Mouse (Mus musculus) midbrain, embryonic 13.5 days (tissue): ENCODE measurements around the gene Tars2. TPM values are rescaled to one million over a fixed set of nuclear protein-coding genes. Genes with fewer than 3 reads are reported as not detected.
A peak's percentile ranks its signal among the peaks of the same experiment; 100 is the strongest.

ENCODE experiments used
- ATAC-seq: fragments of 200-750 bp; cut with Nextera tagmentation; 2 replicates; pipeline ENCODE4 v1.8.0; 2017; ENCODE audit warnings: mild to moderate bottlenecking, moderate TSS enrichment, moderate library complexity
- H3K27ac ChIP-seq: fragments of 300-500 bp; sonication (generic); 2 replicates; pipeline ENCODE4 v1.5.1; 2015; ENCODE audit warnings: inconsistent platforms, mild to moderate bottlenecking, moderate library complexity
- H3K27me3 ChIP-seq: fragments of 300-500 bp; sonication (generic); 2 replicates; pipeline ENCODE4 v1.6.1; 2015; ENCODE audit warnings: mild to moderate bottlenecking, inconsistent platforms
- H3K36me3 ChIP-seq: fragments of 300-500 bp; sonication (generic); 2 replicates; pipeline ENCODE4 v1.6.1; 2015; ENCODE audit warnings: mild to moderate bottlenecking, inconsistent platforms
- H3K4me1 ChIP-seq: fragments of 300-500 bp; sonication (generic); replicated peaks from 2 replicates; pipeline ENCODE4 v1.6.1; 2015; ENCODE audit warnings: inconsistent platforms
- H3K4me2 ChIP-seq: fragments of 300-500 bp; sonication (generic); replicated peaks from 2 replicates; pipeline ENCODE4 v1.6.1; 2015; ENCODE audit warnings: moderate library complexity, mild to moderate bottlenecking, inconsistent platforms
- H3K4me3 ChIP-seq: fragments of 300-500 bp; sonication (generic); replicated peaks from 2 replicates; pipeline ENCODE4 v1.5.1; 2015; ENCODE audit warnings: mild to moderate bottlenecking, inconsistent platforms
- H3K9ac ChIP-seq: fragments of 300-500 bp; sonication (generic); replicated peaks from 2 replicates; pipeline ENCODE4 v1.6.1; 2015; ENCODE audit warnings: mild to moderate bottlenecking, inconsistent platforms
- H3K9me3 ChIP-seq: fragments of 300-500 bp; sonication (generic); 2 replicates; pipeline ENCODE4 v1.6.1; 2016; ENCODE audit warnings: mild to moderate bottlenecking, inconsistent platforms
- WGBS: fragments of 180-500 bp; shearing (Covaris S2); methylation state at CpG from one replicate; pipeline ENCODE4 v1.1.7; 2015; 5-methylcytosine and 5-hydroxymethylcytosine counted together
- polyA plus RNA-seq: library from polyadenylated mRNA; unstranded; fragments of >200 nt; fragmentation: Nextera tagmentation; extraction: Ambion mirVana; gene quantifications from 2 replicates; pipeline ENCODE4 v1.2.1, GENCODE M21; 2015

Gene Tars2
- polyA plus RNA-seq, 1 experiment from 2014 or later: 45.5 TPM

GRCm38 (mm10) chr3:95707497-95707896, 52.5 kb downstream of the Tars2 start:
- H3K27ac ChIP-seq: no peak overlapping the region
- no peaks in the 10 kb centered on the region for H3K9me3 ChIP-seq
- H3K4me2 ChIP-seq: no peak overlapping the region
- no peaks in the 10 kb centered on the region for H3K4me1 ChIP-seq
- no peak for ATAC-seq
- H3K9ac ChIP-seq: no peak overlapping the region
- 93% methylated on average over 7 of the region's 7 CpGs for WGBS
- H3K36me3 ChIP-seq: no peaks in the 10 kb centered on the region
- H3K4me3 ChIP-seq: no peak overlapping the region
- H3K27me3 ChIP-seq: no peaks in the 10 kb centered on the region

- no peaks in the 10 kb centered on the region for H3K27me3 ChIP-seq
- H3K9me3 ChIP-seq: no peaks in the 10 kb centered on the region
- WGBS: 86% methylated on average over 4 of the region's 4 CpGs
- H3K9ac ChIP-seq: no peak overlapping the region
- H3K36me3 ChIP-seq: no peaks in the 10 kb centered on the region
- no peak for ATAC-seq
- no peak overlapping the region for H3K27ac ChIP-seq
- no peak overlapping the region for H3K4me3 ChIP-seq
- peaks cover 11% of the 10 kb centered on the region for H3K4me1 ChIP-seq
- no peak overlapping the region for H3K4me2 ChIP-seq
These were observed 53.7 kb downstream of the Tars2 start for GRCm38 (mm10) chr3:95706273-95706672.

- H3K9me3 ChIP-seq: no peaks in the 10 kb centered on the region
- WGBS: 85% methylated on average over 4 of the region's 4 CpGs
- no peak overlapping the region for H3K27ac ChIP-seq
- no peaks in the 10 kb centered on the region for H3K36me3 ChIP-seq
- no peaks in the 10 kb centered on the region for H3K27me3 ChIP-seq
- H3K4me3 ChIP-seq: no peak overlapping the region
- H3K4me1 ChIP-seq: peaks cover 18% of the 10 kb centered on the region
- ATAC-seq: no peak
- H3K4me2 ChIP-seq: no peak overlapping the region
- H3K9ac ChIP-seq: no peak overlapping the region
These were observed 55.4 kb downstream of the Tars2 start for GRCm38 (mm10) chr3:95704612-95705011.

- H3K27ac ChIP-seq: no peak overlapping the region
- no peak for ATAC-seq
- H3K27me3 ChIP-seq: no peaks in the 10 kb centered on the region
- H3K9ac ChIP-seq: no peak overlapping the region
- peaks cover 18% of the 10 kb centered on the region for H3K4me1 ChIP-seq
- no peaks in the 10 kb centered on the region for H3K36me3 ChIP-seq
- no peaks in the 10 kb centered on the region for H3K9me3 ChIP-seq
- WGBS: 98% methylated on average over 3 of the region's 3 CpGs
- H3K4me2 ChIP-seq: no peak overlapping the region
- H3K4me3 ChIP-seq: no peak overlapping the region
These were observed 56.7 kb downstream of the Tars2 start for GRCm38 (mm10) chr3:95703276-95703675.

- no peaks in the 10 kb centered on the region for H3K9me3 ChIP-seq
- peak overlapping the region; percentile 52 for H3K4me2 ChIP-seq
- WGBS: 5% methylated on average over 24 of the region's 24 CpGs
- H3K27me3 ChIP-seq: no peaks in the 10 kb centered on the region
- H3K4me1 ChIP-seq: peaks cover 18% of the 10 kb centered on the region
- peak overlapping the region; percentile 50 for H3K9ac ChIP-seq
- H3K27ac ChIP-seq: no peak overlapping the region
- H3K4me3 ChIP-seq: peak overlapping the region; percentile 22
- no peaks in the 10 kb centered on the region for H3K36me3 ChIP-seq
- ATAC-seq: peak; percentile 85
These were observed 58.0 kb downstream of the Tars2 start for GRCm38 (mm10) chr3:95701877-95702540.

- no peak overlapping the region for H3K27ac ChIP-seq
These were observed 58.9 kb downstream of the Tars2 start for GRCm38 (mm10) chr3:95701085-95701484.

GRCm38 (mm10) chr3:95700233-95700681, 59.7 kb downstream of the Tars2 start:
- Histone ChIP-seq H3K9me3 (no peaks in the 10 kb centered on the region), H3K9ac (no peak overlapping the region), H3K27ac (no peak overlapping the region), H3K4me1 (peaks cover 30% of the 10 kb centered on the region), H3K4me2 (no peak overlapping the region), H3K27me3 (no peaks in the 10 kb centered on the region), H3K4me3 (no peak overlapping the region), H3K36me3 (no peaks in the 10 kb centered on the region)
- 69% methylated on average over 6 of the region's 6 CpGs for WGBS
- no peak for ATAC-seq

More at GRCm38 (mm10) chr3:95701085-95701484, 58.9 kb downstream of the Tars2 start:
- Histone ChIP-seq H3K4me3 (no peak overlapping the region), H3K4me1 (peaks cover 24% of the 10 kb centered on the region), H3K9me3 (no peaks in the 10 kb centered on the region), H3K9ac (no peak overlapping the region), H3K4me2 (no peak overlapping the region), H3K36me3 (no peaks in the 10 kb centered on the region), H3K27me3 (no peaks in the 10 kb centered on the region)
- 69% methylated on average over 2 of the region's 2 CpGs for WGBS
- no peak for ATAC-seq

- WGBS: 95% methylated on average over 4 of the region's 4 CpGs
- ATAC-seq: no peak
- Histone ChIP-seq H3K4me2 (no peak overlapping the region), H3K27me3 (no peaks in the 10 kb centered on the region), H3K4me1 (peaks cover 30% of the 10 kb centered on the region), H3K9me3 (no peaks in the 10 kb centered on the region), H3K4me3 (no peak overlapping the region), H3K9ac (no peak overlapping the region), H3K36me3 (no peaks in the 10 kb centered on the region), H3K27ac (no peak overlapping the region)
These were observed 61.7 kb downstream of the Tars2 start for GRCm38 (mm10) chr3:95698286-95698685.

- no peak overlapping the region for H3K4me3 ChIP-seq
- 0 out of 2 replicates have a peak, but pooled peaks cover 1% of the 10 kb centered on the region for H3K9me3 ChIP-seq
- WGBS: 47% methylated on average over 7 of the region's 7 CpGs
- H3K9ac ChIP-seq: no peak overlapping the region
- no peak for ATAC-seq
- no peaks in the 10 kb centered on the region for H3K27me3 ChIP-seq
- no peak overlapping the region for H3K27ac ChIP-seq
- H3K4me2 ChIP-seq: no peak overlapping the region
- H3K36me3 ChIP-seq: no peaks in the 10 kb centered on the region
- H3K4me1 ChIP-seq: peaks cover 19% of the 10 kb centered on the region
These were observed 63.6 kb downstream of the Tars2 start for GRCm38 (mm10) chr3:95696360-95696759.

- no peak for ATAC-seq
- WGBS: 31% methylated on average over 3 of the region's 3 CpGs
These were observed 64.2 kb downstream of the Tars2 start for GRCm38 (mm10) chr3:95695796-95696195.

GRCm38 (mm10) chr3:95694808-95695703, 65.0 kb downstream of the Tars2 start:
- 94% methylated on average over 11 of the region's 11 CpGs for WGBS
- no peak overlapping the region for H3K4me3 ChIP-seq
- no peaks in the 10 kb centered on the region for H3K27me3 ChIP-seq
- H3K9ac ChIP-seq: no peak overlapping the region
- H3K4me1 ChIP-seq: peaks cover 12% of the 10 kb centered on the region
- H3K27ac ChIP-seq: no peak overlapping the region
- 0 out of 2 replicates have a peak, but pooled peaks cover 4% of the 10 kb centered on the region for H3K9me3 ChIP-seq
- no peak for ATAC-seq
- H3K36me3 ChIP-seq: no peaks in the 10 kb centered on the region
- no peak overlapping the region for H3K4me2 ChIP-seq

More at GRCm38 (mm10) chr3:95695796-95696195, 64.2 kb downstream of the Tars2 start:
- H3K27ac ChIP-seq: no peak overlapping the region
- 0 out of 2 replicates have a peak, but pooled peaks cover 4% of the 10 kb centered on the region for H3K9me3 ChIP-seq
- no peak overlapping the region for H3K4me2 ChIP-seq
- H3K27me3 ChIP-seq: no peaks in the 10 kb centered on the region
- no peaks in the 10 kb centered on the region for H3K36me3 ChIP-seq
- no peak overlapping the region for H3K4me3 ChIP-seq
- H3K9ac ChIP-seq: no peak overlapping the region
- peaks cover 18% of the 10 kb centered on the region for H3K4me1 ChIP-seq
